Mouse (Mus musculus) limb, embryonic 14.5 days (tissue): Measurements from ENCODE around the gene Gm11562. TPM values are rescaled to one million over a fixed set of nuclear protein-coding genes. Genes with fewer than 3 reads are reported as not detected.

Source experiments
- ATAC-seq: fragments of 200-750 bp; cut with Nextera tagmentation; 2 replicates; pipeline ENCODE4 v1.8.0; 2017; ENCODE audit warnings: low read depth, moderate number of reproducible peaks, moderate TSS enrichment; ENCODE audit not compliant: low FRiP score
- DNase-seq: peaks from one replicate; pipeline ENCODE4 v3.0.0-alpha.2; 2015; ENCODE audit warnings: low spot score
- H3K27ac ChIP-seq: fragments of 300-500 bp; sonication (generic); replicated peaks from 2 replicates; pipeline ENCODE4 v1.5.1; 2014; ENCODE audit warnings: low read depth, mild to moderate bottlenecking, low read length, moderate library complexity, mixed read lengths
- H3K27me3 ChIP-seq: fragments of 300-500 bp; sonication (generic); 2 replicates; pipeline ENCODE4 v1.6.1; 2014; ENCODE audit warnings: low read length, mixed read lengths; ENCODE audit not compliant: control insufficient read depth, insufficient read depth
- H3K36me3 ChIP-seq: fragments of 300-500 bp; sonication (generic); 2 replicates; pipeline ENCODE4 v1.6.1; 2014; ENCODE audit warnings: mild to moderate bottlenecking, low read length, moderate library complexity, mixed read lengths; ENCODE audit not compliant: control insufficient read depth, insufficient read depth
- H3K4me1 ChIP-seq: fragments of 300-500 bp; sonication (generic); 2 replicates; pipeline ENCODE4 v1.6.1; 2014; ENCODE audit warnings: antibody characterized with exemption, low read length, mixed read lengths; ENCODE audit not compliant: control insufficient read depth, insufficient read depth
- H3K4me2 ChIP-seq: fragments of 300-500 bp; sonication (generic); replicated peaks from 2 replicates; pipeline ENCODE4 v1.6.1; 2014; ENCODE audit warnings: low read depth, mild to moderate bottlenecking, low read length, moderate library complexity; ENCODE audit not compliant: severe bottlenecking
- H3K4me3 ChIP-seq: fragments of 300-500 bp; sonication (generic); replicated peaks from 2 replicates; pipeline ENCODE4 v1.5.1; 2014; ENCODE audit warnings: low read length
- H3K9ac ChIP-seq: fragments of 300-500 bp; sonication (generic); 2 replicates; pipeline ENCODE4 v1.6.1; 2014; ENCODE audit warnings: mild to moderate bottlenecking, low read depth, low read length, moderate library complexity; ENCODE audit not compliant: severe bottlenecking
- H3K9me3 ChIP-seq: fragments of 300-500 bp; sonication (generic); 2 replicates; pipeline ENCODE4 v1.6.1; 2016; ENCODE audit warnings: low read length; ENCODE audit not compliant: control insufficient read depth
- POLR2A ChIP-seq: fragments of 200-500 bp; IDR thresholded peaks from 2 replicates; pipeline ENCODE4 v1.8.0; 2012; ENCODE audit warnings: inconsistent platforms, mild to moderate bottlenecking, moderate library complexity, borderline replicate concordance; ENCODE audit not compliant: insufficient read depth, insufficient read length; ENCODE audit errors: extremely low read depth
- WGBS: fragments of 180-500 bp; shearing (Covaris S2); extraction: QIAGEN DNeasy Blood & Tissue Kit; methylation state at CpG from one replicate; pipeline ENCODE4 v1.1.7; 2014; 5-methylcytosine and 5-hydroxymethylcytosine counted together
- polyA plus RNA-seq, 2 experiments: library from polyadenylated mRNA; depleted of rRNA in 1 of 2; stranded (reverse) in 1 of 2; unstranded in 1 of 2; fragments of >200 nt; fragmentation: Nextera tagmentation in 1 of 2; extraction: Ambion mirVana in 1 of 2; gene quantifications; 2 replicates each; pipeline versions ENCODE4 v1.2.1 to v1.2.3; 2012 to 2014

The Gm11562 gene
- polyA plus RNA-seq, 2 experiments = not detected

DNA sequence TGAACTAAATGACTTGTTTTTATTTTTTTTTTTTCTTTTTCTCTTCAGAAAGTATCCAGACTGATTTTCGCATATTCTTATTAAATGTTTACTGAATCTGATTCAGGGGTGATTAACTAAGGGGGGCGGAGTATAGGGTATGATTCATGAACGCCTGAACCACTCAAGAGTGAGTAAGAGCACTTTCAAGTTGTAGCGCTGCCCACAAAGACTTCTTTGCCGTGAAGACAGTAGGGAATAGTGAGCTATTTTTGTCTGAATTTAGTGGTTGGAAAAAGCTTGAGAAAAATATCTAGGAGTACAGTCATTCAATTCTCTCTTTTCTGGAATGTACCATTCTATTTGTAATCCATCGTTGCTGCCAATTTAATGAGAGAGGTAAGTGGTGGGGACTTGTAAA lies 38.7 kb downstream of the Gm11562 start:
- Histone ChIP-seq H3K27ac (no peak overlapping the region), H3K9me3 (no peaks in the 10 kb centered on the region), H3K27me3 (no peaks in the 10 kb centered on the region), H3K4me3 (no peak overlapping the region), H3K4me1 (no peaks in the 10 kb centered on the region), H3K36me3 (no peaks in the 10 kb centered on the region), H3K9ac (no peak overlapping the region), H3K4me2 (no peak overlapping the region)
- no peak for DNase-seq
- WGBS = 83% methylated on average over 6 of the region's 6 CpGs
- no peak for TF ChIP-seq POLR2A
- no peak for ATAC-seq

DNA sequence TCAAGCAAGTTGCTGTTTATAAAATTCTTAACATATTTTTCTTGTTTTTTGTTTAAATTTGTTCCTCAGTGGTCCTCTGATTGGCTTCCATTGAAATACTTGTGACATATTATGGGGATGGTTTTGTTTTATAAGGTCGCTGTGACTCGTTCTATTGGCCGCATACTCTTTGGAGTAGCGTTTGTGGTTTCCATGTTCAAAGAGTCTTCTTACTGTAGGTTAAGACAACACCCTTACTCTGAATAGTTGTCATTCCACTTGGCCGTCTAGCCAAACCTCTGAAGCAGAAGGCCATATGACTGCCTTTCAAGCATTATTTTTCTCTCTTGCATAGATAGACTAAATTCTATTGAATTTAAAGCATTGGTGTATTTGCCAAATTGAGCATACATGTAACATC lies 39.2 kb downstream of the Gm11562 start:
- no peak overlapping the region for H3K4me2 ChIP-seq
- no peaks in the 10 kb centered on the region for H3K9me3 ChIP-seq
- TF ChIP-seq POLR2A = no peak
- H3K9ac ChIP-seq = no peak overlapping the region
- 89% methylated on average over 5 of the region's 5 CpGs for WGBS
- no peak overlapping the region for H3K27ac ChIP-seq
- no peaks in the 10 kb centered on the region for H3K36me3 ChIP-seq
- H3K27me3 ChIP-seq = no peaks in the 10 kb centered on the region
- H3K4me3 ChIP-seq = no peak overlapping the region
- DNase-seq (no peak), ATAC-seq (no peak)
- H3K4me1 ChIP-seq = no peaks in the 10 kb centered on the region

DNA sequence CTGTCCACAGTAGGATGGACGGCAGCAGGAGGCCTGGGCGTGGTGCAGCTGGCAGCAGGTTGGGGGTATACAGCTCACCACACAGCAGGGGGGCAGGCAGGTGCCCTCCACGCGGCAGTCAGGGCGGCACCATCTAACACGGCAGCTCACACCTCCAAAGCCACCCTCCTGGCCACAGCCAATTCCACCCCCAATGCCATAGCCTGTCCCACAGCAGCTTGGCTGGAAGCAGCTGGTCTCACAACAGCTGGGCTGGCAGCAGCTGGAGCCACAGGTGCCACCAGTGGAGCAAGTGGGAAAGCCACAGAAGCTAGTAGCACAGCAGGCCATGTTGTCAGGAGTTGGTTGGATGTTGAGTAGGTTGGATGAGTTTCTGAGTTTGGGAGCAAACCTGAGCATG lies 39.6 kb downstream of the Gm11562 start, which contains the start of gene Krtap1-5:
TSS of gene Krtap1-5 (minus strand) at position 381 of the 400 bp plus-strand sequence.
- Histone ChIP-seq H3K4me3 (no peak within 1 kb of the TSS), H3K27me3 (no peaks in the 10 kb centered on the region), H3K9me3 (no peaks in the 10 kb centered on the region), H3K4me2 (no peak within 1 kb of the TSS), H3K36me3 (no peaks in the 10 kb centered on the region), H3K9ac (no peak within 1 kb of the TSS), H3K4me1 (no peaks in the 10 kb centered on the region), H3K27ac (no peak within 1 kb of the TSS)
- 68% methylated on average over 3 of the region's 6 CpGs for WGBS
- no peak for ATAC-seq
- DNase-seq = no peak
- TF ChIP-seq POLR2A = no peak

DNA sequence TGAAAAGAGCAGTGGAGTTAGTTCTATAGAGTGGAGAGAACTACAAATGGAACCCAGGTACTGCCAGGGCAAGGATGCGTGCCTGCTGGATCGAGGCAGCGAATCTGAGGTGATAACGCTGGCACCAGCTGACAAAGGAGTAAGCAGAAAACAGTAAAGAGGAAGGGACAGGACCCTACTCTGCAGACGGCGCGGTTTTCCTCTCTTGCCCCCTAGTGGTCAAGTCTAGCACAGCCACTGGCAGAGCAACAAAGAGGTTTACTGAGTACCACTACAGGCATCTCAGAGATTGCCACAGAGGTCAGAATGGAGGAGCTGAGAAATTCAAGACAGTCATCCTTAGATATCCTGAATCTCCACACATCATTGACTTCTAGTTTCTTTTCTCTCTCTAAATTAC lies 46.1 kb downstream of the Gm11562 start:
- Histone ChIP-seq H3K36me3 (no peaks in the 10 kb centered on the region), H3K4me3 (no peak overlapping the region), H3K27ac (no peak overlapping the region), H3K9ac (no peak overlapping the region), H3K9me3 (no peaks in the 10 kb centered on the region), H3K4me1 (no peaks in the 10 kb centered on the region), H3K4me2 (0 out of 2 replicates have a peak overlapping the region, but pooled peaks have one; percentile 4), H3K27me3 (no peaks in the 10 kb centered on the region)
- WGBS = 1% methylated on average over 7 of the region's 7 CpGs
- ATAC-seq = no peak
- TF ChIP-seq POLR2A = no peak
- peak; percentile 72 for DNase-seq

DNA sequence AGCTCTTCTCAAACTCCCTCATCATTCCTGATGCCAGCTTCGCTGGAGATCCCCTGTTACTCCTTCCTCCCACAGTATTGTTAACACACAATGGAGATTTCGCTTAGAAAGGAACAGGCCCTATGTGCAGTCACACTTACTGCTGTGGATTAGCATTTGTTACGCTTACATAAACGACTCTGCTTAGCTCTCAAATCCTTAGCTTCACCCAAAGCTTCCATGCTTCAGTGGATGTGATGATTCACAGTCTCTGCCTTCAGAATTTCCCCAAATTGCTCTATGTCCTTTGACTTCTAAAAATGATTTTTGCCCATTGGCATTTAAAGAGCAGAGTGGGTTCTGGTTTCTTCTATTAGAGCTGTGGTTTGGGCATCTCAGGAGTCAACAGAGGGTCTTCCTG lies 47.1 kb downstream of the Gm11562 start:
- no peaks in the 10 kb centered on the region for H3K4me1 ChIP-seq
- H3K4me3 ChIP-seq = no peak overlapping the region
- H3K9ac ChIP-seq = no peak overlapping the region
- TF ChIP-seq POLR2A = no peak
- no peaks in the 10 kb centered on the region for H3K9me3 ChIP-seq
- 71% methylated on average over 4 of the region's 4 CpGs for WGBS
- no peak overlapping the region for H3K4me2 ChIP-seq
- no peak overlapping the region for H3K27ac ChIP-seq
- no peaks in the 10 kb centered on the region for H3K36me3 ChIP-seq
- no peak for ATAC-seq
- no peaks in the 10 kb centered on the region for H3K27me3 ChIP-seq
- DNase-seq = no peak

Other genes starting within 250 kb of the Gm11562 start
Only the 30 nearest of the 38 such genes appear.
- 0.24 and 0.26 TPM in 2 replicates for gene Krt20, start 182.3 kb downstream of the Gm11562 start, polyA plus RNA-seq (2012; rRNA removed)
- 0.26 and 0.37 TPM in 2 replicates for gene Krt20, start 182.3 kb downstream of the Gm11562 start, polyA plus RNA-seq (2014; fragmentation: Nextera tagmentation; extraction: Ambion mirVana)
- 0.51 and 1.2 TPM in 2 replicates for gene Krt23, start 127.3 kb downstream of the Gm11562 start, polyA plus RNA-seq (2012; rRNA removed)
- gene Krt23, start 127.3 kb downstream of the Gm11562 start, polyA plus RNA-seq (2014; fragmentation: Nextera tagmentation; extraction: Ambion mirVana) = 2.7 and 3.7 TPM in 2 replicates
- not detected in 2 replicates for gene Krt39, start 99.1 kb downstream of the Gm11562 start, polyA plus RNA-seq (2012; rRNA removed)
- gene Krt39, start 99.1 kb downstream of the Gm11562 start, polyA plus RNA-seq (2014; fragmentation: Nextera tagmentation; extraction: Ambion mirVana) = not detected in 2 replicates
- not detected in 2 replicates for gene Krt40, start 77.3 kb downstream of the Gm11562 start, polyA plus RNA-seq (2012; rRNA removed)
- gene Krt40, start 77.3 kb downstream of the Gm11562 start, polyA plus RNA-seq (2014; fragmentation: Nextera tagmentation; extraction: Ambion mirVana) = not detected in 2 replicates
- 0.09 TPM in 1 of 2 replicates, not detected in the other for gene Krtap3-3, start 69.6 kb downstream of the Gm11562 start, polyA plus RNA-seq (2012; rRNA removed)
- gene Krtap3-3, start 69.6 kb downstream of the Gm11562 start, polyA plus RNA-seq (2014; fragmentation: Nextera tagmentation; extraction: Ambion mirVana) = not detected in 2 replicates
- gene Krtap3-2, start 63.6 kb downstream of the Gm11562 start, polyA plus RNA-seq (2012; rRNA removed) = not detected in 2 replicates
- gene Krtap3-2, start 63.6 kb downstream of the Gm11562 start, polyA plus RNA-seq (2014; fragmentation: Nextera tagmentation; extraction: Ambion mirVana) = not detected in 2 replicates
- not detected in 2 replicates for gene Gm11939, start 61.0 kb downstream of the Gm11562 start, polyA plus RNA-seq (2012; rRNA removed)
- gene Gm11939, start 61.0 kb downstream of the Gm11562 start, polyA plus RNA-seq (2014; fragmentation: Nextera tagmentation; extraction: Ambion mirVana) = not detected in 2 replicates
- not detected in 2 replicates for gene Krtap3-1, start 53.8 kb downstream of the Gm11562 start, polyA plus RNA-seq (2012; rRNA removed)
- gene Krtap3-1, start 53.8 kb downstream of the Gm11562 start, polyA plus RNA-seq (2014; fragmentation: Nextera tagmentation; extraction: Ambion mirVana) = not detected in 2 replicates
- not detected in 2 replicates for gene Krtap1-5, start 39.4 kb downstream of the Gm11562 start, polyA plus RNA-seq (2012; rRNA removed)
- gene Krtap1-5, start 39.4 kb downstream of the Gm11562 start, polyA plus RNA-seq (2014; fragmentation: Nextera tagmentation; extraction: Ambion mirVana) = not detected in 2 replicates
- gene Krtap1-4, start 36.8 kb downstream of the Gm11562 start, polyA plus RNA-seq (2012; rRNA removed) = not detected in 2 replicates
- not detected in 2 replicates for gene Krtap1-4, start 36.8 kb downstream of the Gm11562 start, polyA plus RNA-seq (2014; fragmentation: Nextera tagmentation; extraction: Ambion mirVana)
- gene Krtap1-3, start 29.1 kb downstream of the Gm11562 start, polyA plus RNA-seq (2012; rRNA removed) = not detected in 2 replicates
- not detected in 2 replicates for gene Krtap1-3, start 29.1 kb downstream of the Gm11562 start, polyA plus RNA-seq (2014; fragmentation: Nextera tagmentation; extraction: Ambion mirVana)
- not detected in 2 replicates for gene Krtap9-3, start 22.3 kb downstream of the Gm11562 start, polyA plus RNA-seq (2012; rRNA removed)
- gene Krtap9-3, start 22.3 kb downstream of the Gm11562 start, polyA plus RNA-seq (2014; fragmentation: Nextera tagmentation; extraction: Ambion mirVana) = not detected in 2 replicates
- gene Gm11938, start 17.1 kb downstream of the Gm11562 start, polyA plus RNA-seq (2012; rRNA removed) = not detected in 2 replicates
- gene Gm11938, start 17.1 kb downstream of the Gm11562 start, polyA plus RNA-seq (2014; fragmentation: Nextera tagmentation; extraction: Ambion mirVana) = not detected in 2 replicates
- gene Gm11937, start 10.2 kb downstream of the Gm11562 start, polyA plus RNA-seq (2012; rRNA removed) = not detected in 2 replicates
- gene Gm11937, start 10.2 kb downstream of the Gm11562 start, polyA plus RNA-seq (2014; fragmentation: Nextera tagmentation; extraction: Ambion mirVana) = not detected in 2 replicates
- gene Krtap2-4, start 5.6 kb downstream of the Gm11562 start, polyA plus RNA-seq (2012; rRNA removed) = not detected in 2 replicates
- gene Krtap2-4, start 5.6 kb downstream of the Gm11562 start, polyA plus RNA-seq (2014; fragmentation: Nextera tagmentation; extraction: Ambion mirVana) = not detected in 2 replicates
- gene Krtap4-1, start 7.8 kb upstream of the Gm11562 start, polyA plus RNA-seq (2012; rRNA removed) = not detected in 2 replicates
- gene Krtap4-1, start 7.8 kb upstream of the Gm11562 start, polyA plus RNA-seq (2014; fragmentation: Nextera tagmentation; extraction: Ambion mirVana) = not detected in 2 replicates
- gene Krtap4-2, start 14.6 kb upstream of the Gm11562 start, polyA plus RNA-seq (2012; rRNA removed) = not detected in 2 replicates
- gene Krtap4-2, start 14.6 kb upstream of the Gm11562 start, polyA plus RNA-seq (2014; fragmentation: Nextera tagmentation; extraction: Ambion mirVana) = not detected in 2 replicates
- gene Krtap4-7, start 23.7 kb upstream of the Gm11562 start, polyA plus RNA-seq (2012; rRNA removed) = not detected in 2 replicates
- not detected in 2 replicates for gene Krtap4-7, start 23.7 kb upstream of the Gm11562 start, polyA plus RNA-seq (2014; fragmentation: Nextera tagmentation; extraction: Ambion mirVana)
- not detected in 2 replicates for gene Gm11555, start 29.8 kb upstream of the Gm11562 start, polyA plus RNA-seq (2012; rRNA removed)
- gene Gm11555, start 29.8 kb upstream of the Gm11562 start, polyA plus RNA-seq (2014; fragmentation: Nextera tagmentation; extraction: Ambion mirVana) = not detected in 2 replicates
- gene Gm11563, start 38.5 kb upstream of the Gm11562 start, polyA plus RNA-seq (2012; rRNA removed) = not detected in 2 replicates
- not detected in 2 replicates for gene Gm11563, start 38.5 kb upstream of the Gm11562 start, polyA plus RNA-seq (2014; fragmentation: Nextera tagmentation; extraction: Ambion mirVana)
- gene Krtap4-6, start 45.5 kb upstream of the Gm11562 start, polyA plus RNA-seq (2012; rRNA removed) = not detected in 2 replicates
- not detected in 2 replicates for gene Krtap4-6, start 45.5 kb upstream of the Gm11562 start, polyA plus RNA-seq (2014; fragmentation: Nextera tagmentation; extraction: Ambion mirVana)
- gene Gm14190, start 70.3 kb upstream of the Gm11562 start, polyA plus RNA-seq (2012; rRNA removed) = not detected in 2 replicates
- gene Gm14190, start 70.3 kb upstream of the Gm11562 start, polyA plus RNA-seq (2014; fragmentation: Nextera tagmentation; extraction: Ambion mirVana) = not detected in 2 replicates
- gene Gm14180, start 113.9 kb upstream of the Gm11562 start, polyA plus RNA-seq (2012; rRNA removed) = not detected in 2 replicates
- gene Gm14180, start 113.9 kb upstream of the Gm11562 start, polyA plus RNA-seq (2014; fragmentation: Nextera tagmentation; extraction: Ambion mirVana) = not detected in 2 replicates
- not detected in 2 replicates for gene Gm11595, start 152.5 kb upstream of the Gm11562 start, polyA plus RNA-seq (2012; rRNA removed)
- gene Gm11595, start 152.5 kb upstream of the Gm11562 start, polyA plus RNA-seq (2014; fragmentation: Nextera tagmentation; extraction: Ambion mirVana) = not detected in 2 replicates
- gene Krtap4-8, start 160.3 kb upstream of the Gm11562 start, polyA plus RNA-seq (2012; rRNA removed) = not detected in 2 replicates
- gene Krtap4-8, start 160.3 kb upstream of the Gm11562 start, polyA plus RNA-seq (2014; fragmentation: Nextera tagmentation; extraction: Ambion mirVana) = not detected in 2 replicates
- not detected in 2 replicates for gene Krtap4-9, start 164.8 kb upstream of the Gm11562 start, polyA plus RNA-seq (2012; rRNA removed)
- not detected in 2 replicates for gene Krtap4-9, start 164.8 kb upstream of the Gm11562 start, polyA plus RNA-seq (2014; fragmentation: Nextera tagmentation; extraction: Ambion mirVana)
- gene Gm11596, start 173.0 kb upstream of the Gm11562 start, polyA plus RNA-seq (2012; rRNA removed) = not detected in 2 replicates
- not detected in 2 replicates for gene Gm11596, start 173.0 kb upstream of the Gm11562 start, polyA plus RNA-seq (2014; fragmentation: Nextera tagmentation; extraction: Ambion mirVana)
- gene Gm11569, start 178.5 kb upstream of the Gm11562 start, polyA plus RNA-seq (2012; rRNA removed) = not detected in 2 replicates
- not detected in 2 replicates for gene Gm11569, start 178.5 kb upstream of the Gm11562 start, polyA plus RNA-seq (2014; fragmentation: Nextera tagmentation; extraction: Ambion mirVana)
- gene Gm11554, start 184.0 kb upstream of the Gm11562 start, polyA plus RNA-seq (2012; rRNA removed) = not detected in 2 replicates
- not detected in 2 replicates for gene Gm11554, start 184.0 kb upstream of the Gm11562 start, polyA plus RNA-seq (2014; fragmentation: Nextera tagmentation; extraction: Ambion mirVana)
- gene Krtap4-13, start 189.5 kb upstream of the Gm11562 start, polyA plus RNA-seq (2012; rRNA removed) = not detected in 2 replicates
- gene Krtap4-13, start 189.5 kb upstream of the Gm11562 start, polyA plus RNA-seq (2014; fragmentation: Nextera tagmentation; extraction: Ambion mirVana) = not detected in 2 replicates